Mouse (Mus musculus): Measurements from ENCODE around the gene Gng12.

- TF ChIP-seq CTCF (IDR thresholded peaks at IDR 0.05; ENCODE audit: insufficient read depth, low read length) = no peak
- no peak for TF ChIP-seq POLR2A (IDR thresholded peaks at IDR 0.05; ENCODE audit: borderline replicate concordance, extremely low read depth, low read depth, low read length)
These were observed 20.8 kb downstream of the Gng12 start for GRCm38 (mm10) chr6:66917032-66917431.

Data from lung, adult 2 months (tissue).